Mouse (Mus musculus) inflammation-experienced regulatory T-cells, adult 16 weeks (primary cell): ENCODE measurements around the gene Psg28. TPM values are rescaled to one million over a fixed set of nuclear protein-coding genes. Genes with fewer than 3 reads are reported as not detected.

Experiments
- polyA plus RNA-seq: library from polyadenylated mRNA; unstranded; fragments of 100-300 nt; shearing (Covaris generic); gene quantifications from one replicate; pipeline ENCODE4 v1.2.1, GENCODE M21; 2017

Psg28 gene
- polyA plus RNA-seq = not detected

GRCm38 (mm10) chr7:18431941-18432340, at the start of gene Psg28:
Psg28 (minus strand) TSS chr7:18432041.

Other genes with a start within 250 kb of the Psg28 start
- gene Mill1, start 186.7 kb downstream of the Psg28 start, polyA plus RNA-seq = not detected
- not detected for gene Psg18, start 77.0 kb downstream of the Psg28 start, polyA plus RNA-seq
- not detected for gene Psg26, start 52.1 kb upstream of the Psg28 start, polyA plus RNA-seq
- not detected for gene Psg25, start 100.2 kb upstream of the Psg28 start, polyA plus RNA-seq
- not detected for gene Psg27, start 135.3 kb upstream of the Psg28 start, polyA plus RNA-seq
- gene Psg23, start 184.5 kb upstream of the Psg28 start, polyA plus RNA-seq = not detected
- gene Psg21, start 224.7 kb upstream of the Psg28 start, polyA plus RNA-seq = not detected